Mouse (Mus musculus) erythroblast, embryonic 14.5 days (primary cell): ENCODE measurements around the gene Prr22.

Source experiments
- GATA1 ChIP-seq: IDR thresholded peaks from 2 replicates; pipeline ENCODE4 v1.6.1; 2012; ENCODE audit warnings: low read length, inconsistent platforms, mixed read lengths
- TAL1 ChIP-seq: IDR thresholded peaks from 3 replicates; pipeline ENCODE4 v1.6.1; 2012; ENCODE audit warnings: low read length, inconsistent platforms, mixed read lengths

- TF ChIP-seq TAL1: no peak
- TF ChIP-seq GATA1: no peak
Observed at GRCm38 (mm10) chr17:56789286-56789685, 19.2 kb downstream of the Prr22 start.
